ENCODE assay signal across 11 mouse cellular contexts in genomic region chr9:73045711-73046110, GRCm38 (mm10). TPM values are rescaled to one million over a fixed set of nuclear protein-coding genes. Genes with fewer than 3 reads are reported as not detected.
DNase-seq lines count a peak whose midpoint lies in the region; ATAC-seq and TF ChIP-seq lines count a peak whose summit lies in the region.
"Had no signal": no experiment of that assay in that cellular context is flagged by ENCODE, and none has a peak within 500 bp of the region (broad histone marks: within the 10 kb centered on the region; RNA-seq: fewer than 3 reads in every experiment).

No protein-coding gene starts in this region.

- ATAC-seq in forebrain, embryonic 14.5 days: no peak
- no peak for ATAC-seq in forebrain, embryonic 12.5 days (ENCODE audit: low FRiP score)
- no peak for ATAC-seq in lung, embryonic 15.5 days (ENCODE audit: borderline replicate concordance, extremely low read depth, low FRiP score, low TSS enrichment)
- ATAC-seq in limb, embryonic 11.5 days (ENCODE audit: insufficient number of reproducible peaks, low FRiP score, low TSS enrichment, low read depth): no peak

- no peaks in the 10 kb centered on the region for H3K36me3 ChIP-seq in forebrain, embryonic 14.5 days (ENCODE audit: control insufficient read depth, insufficient read depth, low read length)
- no peaks in the 10 kb centered on the region for H3K36me3 ChIP-seq in forebrain, embryonic 12.5 days (replicated peaks)
- no peaks in the 10 kb centered on the region for H3K36me3 ChIP-seq in lung, embryonic 15.5 days
- no peaks in the 10 kb centered on the region for H3K36me3 ChIP-seq in limb, embryonic 11.5 days (ENCODE audit: control insufficient read depth, insufficient read depth, low read length)
- H3K36me3 ChIP-seq in small intestine, adult 2 months (ENCODE audit: control insufficient read depth, insufficient read depth, low read length): no peaks in the 10 kb centered on the region

- H3K4me2 ChIP-seq in forebrain, embryonic 14.5 days (ENCODE audit: low read length): no peak overlapping the region
- H3K4me2 ChIP-seq in forebrain, embryonic 12.5 days: no peak overlapping the region
- H3K4me2 ChIP-seq in lung, embryonic 15.5 days: peak overlapping the region; percentile 87
- H3K4me2 ChIP-seq in limb, embryonic 11.5 days (ENCODE audit: low read depth, severe bottlenecking): no peak overlapping the region

- TF ChIP-seq CTCF in small intestine, adult 2 months (IDR thresholded peaks at IDR 0.05; ENCODE audit: extremely low read depth, insufficient read length, insufficient replicate concordance, low read depth, low read length): no peak

- WGBS in forebrain, embryonic 14.5 days: 75% methylated on average over 10 of the region's 10 CpGs
- 79% methylated on average over 10 of the region's 10 CpGs for WGBS in forebrain, embryonic 12.5 days
- WGBS in lung, embryonic 15.5 days: 55% methylated on average over 10 of the region's 10 CpGs
- 60% methylated on average over 10 of the region's 10 CpGs for WGBS in limb, embryonic 11.5 days
- WGBS in small intestine, adult 2 months: 71% methylated on average over 10 of the region's 10 CpGs

- no peak overlapping the region for H3K4me3 ChIP-seq in forebrain, embryonic 14.5 days (ENCODE audit: low read depth, low read length)
- no peak overlapping the region for H3K4me3 ChIP-seq in forebrain, embryonic 12.5 days (replicated peaks)
- H3K4me3 ChIP-seq in lung, embryonic 15.5 days: peak overlapping the region; percentile 46
- 0 out of 2 replicates have a peak overlapping the region, but pooled peaks have one; percentile 51 for H3K4me3 ChIP-seq in limb, embryonic 11.5 days (ENCODE audit: low read depth, low read length)
- peak overlapping the region; percentile 92; the same call in 1 of the 2 replicates for H3K4me3 ChIP-seq in small intestine, adult 2 months (ENCODE audit: low read depth, low read length)

- H3K4me1 ChIP-seq in forebrain, embryonic 14.5 days (ENCODE audit: control insufficient read depth, insufficient read depth, low read length): peaks cover 8% of the 10 kb centered on the region
- peaks cover 21% of the 10 kb centered on the region for H3K4me1 ChIP-seq in forebrain, embryonic 12.5 days
- H3K4me1 ChIP-seq in lung, embryonic 15.5 days: peaks cover 23% of the 10 kb centered on the region
- H3K4me1 ChIP-seq in limb, embryonic 11.5 days (ENCODE audit: control insufficient read depth, insufficient read depth, low read length): peaks cover 8% of the 10 kb centered on the region; the same call in 1 of the 2 replicates
- H3K4me1 ChIP-seq in small intestine, adult 2 months (ENCODE audit: control insufficient read depth, insufficient read depth, insufficient read length, low read length): no peaks in the 10 kb centered on the region; the same call in 1 of the 2 replicates

- 0 out of 2 replicates have a peak overlapping the region, but pooled peaks have one; percentile 13 for H3K9ac ChIP-seq in forebrain, embryonic 14.5 days (ENCODE audit: low read length)
- no peak overlapping the region for H3K9ac ChIP-seq in forebrain, embryonic 12.5 days
- no peak overlapping the region for H3K9ac ChIP-seq in lung, embryonic 15.5 days
- no peak overlapping the region for H3K9ac ChIP-seq in limb, embryonic 11.5 days (ENCODE audit: low read length)

- TF ChIP-seq POLR2A in small intestine, adult 2 months (IDR thresholded peaks at IDR 0.05; ENCODE audit: low read depth, low read length): no peak

- no peaks in the 10 kb centered on the region for H3K9me3 ChIP-seq in forebrain, embryonic 14.5 days (replicated peaks; ENCODE audit: control insufficient read depth, low read length)
- H3K9me3 ChIP-seq in forebrain, embryonic 12.5 days: no peaks in the 10 kb centered on the region
- no peaks in the 10 kb centered on the region for H3K9me3 ChIP-seq in lung, embryonic 15.5 days
- H3K9me3 ChIP-seq in limb, embryonic 11.5 days (ENCODE audit: control insufficient read depth, low read length): no peaks in the 10 kb centered on the region

- DNase-seq in forebrain, embryonic 14.5 days (ENCODE audit: low spot score): no peak
- DNase-seq in lung, postnatal 36 days: no peak
- no peak for DNase-seq in limb, embryonic 11.5 days (ENCODE audit: low spot score)
- DNase-seq in gastrocnemius, postnatal 36 days: no peak
- DNase-seq in frontal cortex, adult 2 months (ENCODE audit: extremely low spot score in 1 of 2, low spot score in 1 of 2): no peak
- DNase-seq: adrenal gland, postnatal 25 days had no signal

- H3K27me3 ChIP-seq in forebrain, embryonic 14.5 days (replicated peaks; ENCODE audit: control insufficient read depth, insufficient read depth, low read length): no peaks in the 10 kb centered on the region
- H3K27me3 ChIP-seq in forebrain, embryonic 12.5 days: peaks cover 15% of the 10 kb centered on the region; the same call in 1 of the 2 replicates
- no peaks in the 10 kb centered on the region for H3K27me3 ChIP-seq in lung, embryonic 15.5 days
- 0 out of 2 replicates have a peak, but pooled peaks cover 2% of the 10 kb centered on the region for H3K27me3 ChIP-seq in limb, embryonic 11.5 days (ENCODE audit: control insufficient read depth, insufficient read depth, low read length)
- no peaks in the 10 kb centered on the region for H3K27me3 ChIP-seq in small intestine, adult 2 months (ENCODE audit: control insufficient read depth, insufficient read depth, low read length)

- no peak overlapping the region for H3K27ac ChIP-seq in forebrain, embryonic 14.5 days (ENCODE audit: low read depth, low read length)
- H3K27ac ChIP-seq in forebrain, embryonic 12.5 days: no peak overlapping the region
- H3K27ac ChIP-seq in lung, embryonic 15.5 days: no peak overlapping the region
- no peak overlapping the region for H3K27ac ChIP-seq in limb, embryonic 11.5 days (replicated peaks; ENCODE audit: low read depth, low read length)
- H3K27ac ChIP-seq in small intestine, adult 2 months (ENCODE audit: insufficient read depth, low read depth, low read length): peak overlapping the region; percentile 69; the same call in 1 of the 2 replicates

- intact Hi-C loops in gastrocnemius, postnatal 36 days (cut with DNase I): no loop called here

RNA-seq across cellular contexts. Expression of gene Rab27a, which starts 1.1 kb away (rescaled TPM):
- polyA plus RNA-seq in forebrain, embryonic 14.5 days (2014; fragmentation: Nextera tagmentation; extraction: Ambion mirVana): 0.51 and 0.69 TPM in 2 replicates
- 1.4 and 1.8 TPM in 2 replicates for polyA plus RNA-seq in forebrain, embryonic 12.5 days (2016; fragmentation: Nextera tagmentation; extraction: Ambion mirVana)
- polyA plus RNA-seq in lung, embryonic 15.5 days (2015; fragmentation: Nextera tagmentation; extraction: Ambion mirVana): 8.8 and 10.1 TPM in 2 replicates
- polyA plus RNA-seq in limb, embryonic 11.5 days (2014; fragmentation: Nextera tagmentation; extraction: Ambion mirVana): 2.5 and 2.6 TPM in 2 replicates
- polyA plus RNA-seq in small intestine, adult 2 months (2012; rRNA removed): 6.5 and 6.9 TPM in 2 replicates
- 1 to 10 TPM; 1.4 to 1.8 TPM for total RNA-seq in gastrocnemius, postnatal 36 days (2021)
- 3.8 and 3.9 TPM in 2 replicates for polyA plus RNA-seq in frontal cortex, adult 2 months (2012; rRNA removed)

RNA-seq across cellular contexts. Expression of gene Pigb, which starts 5.5 kb away (rescaled TPM):
- 11.1 and 12.7 TPM in 2 replicates for polyA plus RNA-seq in forebrain, embryonic 14.5 days (2014; fragmentation: Nextera tagmentation; extraction: Ambion mirVana)
- 10.3 and 13.6 TPM in 2 replicates for polyA plus RNA-seq in forebrain, embryonic 12.5 days (2016; fragmentation: Nextera tagmentation; extraction: Ambion mirVana)
- 9.5 and 12.7 TPM in 2 replicates for polyA plus RNA-seq in lung, embryonic 15.5 days (2015; fragmentation: Nextera tagmentation; extraction: Ambion mirVana)
- polyA plus RNA-seq in limb, embryonic 11.5 days (2014; fragmentation: Nextera tagmentation; extraction: Ambion mirVana): 16.6 and 18.2 TPM in 2 replicates
- 3.7 and 5.0 TPM in 2 replicates for polyA plus RNA-seq in small intestine, adult 2 months (2012; rRNA removed)
- 1 to 10 TPM; 3.2 to 4.3 TPM for total RNA-seq in gastrocnemius, postnatal 36 days (2021)
- polyA plus RNA-seq in frontal cortex, adult 2 months (2012; rRNA removed): 18.3 and 24.3 TPM in 2 replicates

RNA-seq across cellular contexts. Expression of gene Khdc3, which starts 55.9 kb away (rescaled TPM):
- not detected in 2 replicates for polyA plus RNA-seq in forebrain, embryonic 14.5 days (2014; fragmentation: Nextera tagmentation; extraction: Ambion mirVana)
- polyA plus RNA-seq in forebrain, embryonic 12.5 days (2016; fragmentation: Nextera tagmentation; extraction: Ambion mirVana): not detected in 2 replicates
- 0.09 TPM in 1 of 2 replicates, not detected in the other for polyA plus RNA-seq in lung, embryonic 15.5 days (2015; fragmentation: Nextera tagmentation; extraction: Ambion mirVana)
- polyA plus RNA-seq in limb, embryonic 11.5 days (2014; fragmentation: Nextera tagmentation; extraction: Ambion mirVana): 0.37 TPM in 1 of 2 replicates, not detected in the other
- 0.18 and 0.88 TPM in 2 replicates for polyA plus RNA-seq in small intestine, adult 2 months (2012; rRNA removed)
- not detected for total RNA-seq in gastrocnemius, postnatal 36 days (2021)
- polyA plus RNA-seq in frontal cortex, adult 2 months (2012; rRNA removed): 0.46 and 0.64 TPM in 2 replicates
- polyA plus RNA-seq: neural tube, embryonic 11.5 days had no signal

RNA-seq across cellular contexts. Expression of gene Gm20509, which starts 56.6 kb away (rescaled TPM):
- not detected in 2 replicates for polyA plus RNA-seq in forebrain, embryonic 14.5 days (2014; fragmentation: Nextera tagmentation; extraction: Ambion mirVana)
- polyA plus RNA-seq in forebrain, embryonic 12.5 days (2016; fragmentation: Nextera tagmentation; extraction: Ambion mirVana): not detected in 2 replicates
- not detected in 2 replicates for polyA plus RNA-seq in lung, embryonic 15.5 days (2015; fragmentation: Nextera tagmentation; extraction: Ambion mirVana)
- not detected in 2 replicates for polyA plus RNA-seq in limb, embryonic 11.5 days (2014; fragmentation: Nextera tagmentation; extraction: Ambion mirVana)
- not detected in 2 replicates for polyA plus RNA-seq in small intestine, adult 2 months (2012; rRNA removed)
- total RNA-seq in gastrocnemius, postnatal 36 days (2021): not detected
- polyA plus RNA-seq in frontal cortex, adult 2 months (2012; rRNA removed): not detected in 2 replicates
- polyA plus RNA-seq: large intestine, adult 2 months; neural tube, embryonic 11.5 days had no signal

Comparison
In these comparisons a context has a peak if more than half of its experiments do, and no peak if none do; other contexts are left out.
1. H3K4me3 ChIP-seq: peak in lung, embryonic 15.5 days (single experiment), limb, embryonic 11.5 days (single experiment) and small intestine, adult 2 months (single experiment); none in forebrain, embryonic 14.5 days (single experiment) and forebrain, embryonic 12.5 days (single experiment).